Mouse (Mus musculus) c-Kit-positive CD71-positive TER-119-negative erythroid progenitor cells, embryonic 14.5 days (primary cell): ENCODE data around the gene Rsl1.
"Not testable (repeated sequence)": the region's sequence is repeated elsewhere in the genome, so short reads cannot be mapped to it uniquely, and the experiment has no call there.

Source experiments
- DNase-seq: peaks from one replicate; pipeline ENCODE4 v3.0.0-alpha.2; 2013; ENCODE audit warnings: low read depth

Gene Rsl1

GRCm38 (mm10) chr13:67172991-67173722 lies at the start of gene Rsl1:
Gene Rsl1 (plus strand): TSS chr13:67173182.
- DNase-seq, result peak; percentile 37

- DNase-seq, result no peak
These were observed 48.5 kb upstream of the Rsl1 start for GRCm38 (mm10) chr13:67124460-67124859.

- not testable (repeated sequence) for DNase-seq
These were observed 45.5 kb upstream of the Rsl1 start for GRCm38 (mm10) chr13:67127507-67127906.

- peak; percentile 66 for DNase-seq
These were observed 44.8 kb upstream of the Rsl1 start for GRCm38 (mm10) chr13:67128038-67128721.

GRCm38 (mm10) chr13:67166122-67166521 lies 6.9 kb upstream of the Rsl1 start:
- not testable (repeated sequence) for DNase-seq

- no peak for DNase-seq
These were observed 707 bp downstream of the Rsl1 start for GRCm38 (mm10) chr13:67173723-67174055.

GRCm38 (mm10) chr13:67194340-67194894 lies 21.4 kb downstream of the Rsl1 start, which contains the start of gene Zfp455:
Gene Zfp455 (plus strand): TSS chr13:67194506.
- DNase-seq, result peak; percentile 60

- no peak for DNase-seq
These were observed 28.7 kb downstream of the Rsl1 start for GRCm38 (mm10) chr13:67201656-67202055.

GRCm38 (mm10) chr13:67214015-67214607 lies 41.1 kb downstream of the Rsl1 start:
- DNase-seq, result no peak
